Mouse (Mus musculus): Measurements from ENCODE around the gene Kcnj16. TPM values are rescaled to one million over a fixed set of nuclear protein-coding genes. Genes with fewer than 3 reads are reported as not detected.

Gene Kcnj16
- polyA plus RNA-seq (2014; fragmentation: Nextera tagmentation; extraction: Ambion mirVana), result not detected in 2 replicates

DNA sequence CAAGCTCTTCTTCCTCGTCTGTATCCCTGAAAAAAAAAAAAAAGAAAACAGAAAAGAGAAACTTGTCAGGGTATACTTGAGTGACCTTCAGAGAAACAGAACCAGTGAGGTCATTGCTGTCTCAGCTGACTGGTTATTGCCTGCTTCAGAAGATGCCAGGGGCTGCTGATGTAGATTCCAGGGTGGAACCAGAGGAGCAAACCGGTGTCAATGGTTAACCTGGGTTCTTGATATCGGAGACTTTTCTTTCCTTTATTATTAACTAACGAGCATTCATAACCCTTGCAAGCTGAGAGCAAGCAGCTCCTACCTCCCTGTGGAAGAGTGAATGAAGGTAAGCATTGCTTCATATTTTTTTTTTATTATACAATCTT lies at the start of gene Kcnj16:
Gene Kcnj16, plus strand, starts transcription at position 272 of the 374 bp plus-strand sequence.
- ATAC-seq (ENCODE audit: insufficient read depth) (no peak), DNase-seq (no peak)
- Histone ChIP-seq H3K9ac (no peak within 1 kb of the TSS), H3K4me3 (ENCODE audit: low read depth, low read length) (no peak within 1 kb of the TSS), H3K36me3 (ENCODE audit: insufficient read depth) (no peaks in the 10 kb centered on the region), H3K4me1 (ENCODE audit: insufficient read depth) (no peaks in the 10 kb centered on the region), H3K9me3 (ENCODE audit: low read depth, low read length) (no peaks in the 10 kb centered on the region), H3K4me2 (no peak within 1 kb of the TSS), H3K27me3 (ENCODE audit: insufficient read depth, low read length) (no peaks in the 10 kb centered on the region), H3K27ac (ENCODE audit: low read depth) (no peak within 1 kb of the TSS)
- WGBS, result 62% methylated on average over 4 of the region's 4 CpGs
- TF ChIP-seq CTCF (IDR thresholded peaks at IDR 0.05; ENCODE audit: low read depth), result no peak

DNA sequence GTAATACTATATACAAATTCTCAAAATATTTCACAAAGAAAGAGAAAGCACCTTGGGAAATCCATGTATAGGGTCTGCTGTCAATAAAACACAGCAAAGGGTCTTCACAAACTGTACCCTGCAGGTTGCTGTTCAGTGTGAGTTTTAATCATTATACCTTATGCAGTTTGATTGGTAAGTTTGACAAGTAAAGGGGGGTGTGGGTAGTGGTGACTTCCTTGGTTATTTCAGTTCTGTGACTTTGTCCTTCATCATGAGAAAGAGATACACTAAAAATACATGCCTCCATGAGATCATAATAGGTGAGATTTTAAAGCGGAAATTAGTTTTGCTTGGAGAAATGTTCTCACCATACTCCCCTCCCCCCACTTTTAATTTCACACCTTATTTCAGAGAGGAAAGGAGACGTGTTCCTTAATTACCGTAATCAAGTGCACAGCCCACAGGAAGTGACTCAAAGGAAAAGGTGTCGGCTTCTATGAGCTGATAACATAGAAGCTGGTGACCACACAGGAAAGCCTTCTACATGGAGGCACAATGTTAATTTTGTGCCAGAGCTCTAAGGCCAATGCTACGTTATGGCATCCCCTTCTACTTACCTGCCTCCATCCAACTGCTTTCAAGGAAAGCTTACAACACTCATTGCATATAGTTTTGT lies 48.9 kb upstream of the Kcnj16 start:
- no peak for DNase-seq
- no peak for ATAC-seq (ENCODE audit: insufficient read depth)
- no peak overlapping the region for H3K4me2 ChIP-seq
- 66% methylated on average over 5 of the region's 5 CpGs for WGBS
- H3K4me1 ChIP-seq (ENCODE audit: insufficient read depth), result no peaks in the 10 kb centered on the region
- H3K9ac ChIP-seq, result no peak overlapping the region
- no peak overlapping the region for H3K27ac ChIP-seq (ENCODE audit: low read depth)
- no peaks in the 10 kb centered on the region for H3K36me3 ChIP-seq (ENCODE audit: insufficient read depth)
- no peak for TF ChIP-seq CTCF (IDR thresholded peaks at IDR 0.05; ENCODE audit: low read depth)
- H3K4me3 ChIP-seq (ENCODE audit: low read depth, low read length), result no peak overlapping the region
- H3K9me3 ChIP-seq (ENCODE audit: low read depth, low read length), result no peaks in the 10 kb centered on the region
- no peaks in the 10 kb centered on the region for H3K27me3 ChIP-seq (ENCODE audit: insufficient read depth, low read length)

DNA sequence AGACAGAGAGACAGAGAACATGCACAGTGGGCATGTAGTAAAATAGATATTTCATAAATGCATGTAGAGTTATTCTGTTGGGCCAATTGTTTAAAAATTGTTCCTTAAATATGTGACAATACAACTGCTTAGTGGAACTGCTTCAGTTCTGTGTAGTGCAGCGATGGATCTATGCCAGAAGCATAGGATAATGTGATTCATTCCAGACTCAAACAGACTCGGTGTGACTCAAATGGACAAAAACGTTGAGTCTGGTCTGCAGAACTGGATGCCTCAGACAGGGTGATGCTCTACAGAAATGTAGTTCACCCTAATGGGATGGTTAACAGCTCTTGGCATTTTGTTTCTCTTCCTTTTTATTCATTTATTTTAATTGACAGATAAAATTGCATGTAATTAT lies 32.1 kb upstream of the Kcnj16 start:
- Histone ChIP-seq H3K9ac (no peak overlapping the region), H3K27me3 (ENCODE audit: insufficient read depth, low read length) (no peaks in the 10 kb centered on the region), H3K27ac (ENCODE audit: low read depth) (no peak overlapping the region), H3K9me3 (ENCODE audit: low read depth, low read length) (no peaks in the 10 kb centered on the region), H3K36me3 (ENCODE audit: insufficient read depth) (no peaks in the 10 kb centered on the region), H3K4me3 (ENCODE audit: low read depth, low read length) (no peak overlapping the region), H3K4me2 (no peak overlapping the region), H3K4me1 (ENCODE audit: insufficient read depth) (no peaks in the 10 kb centered on the region)
- no peak for TF ChIP-seq CTCF (IDR thresholded peaks at IDR 0.05; ENCODE audit: low read depth)
- no peak for ATAC-seq (ENCODE audit: insufficient read depth)
- 53% methylated on average over 3 of the region's 3 CpGs for WGBS
- peak; percentile 23 for DNase-seq

DNA sequence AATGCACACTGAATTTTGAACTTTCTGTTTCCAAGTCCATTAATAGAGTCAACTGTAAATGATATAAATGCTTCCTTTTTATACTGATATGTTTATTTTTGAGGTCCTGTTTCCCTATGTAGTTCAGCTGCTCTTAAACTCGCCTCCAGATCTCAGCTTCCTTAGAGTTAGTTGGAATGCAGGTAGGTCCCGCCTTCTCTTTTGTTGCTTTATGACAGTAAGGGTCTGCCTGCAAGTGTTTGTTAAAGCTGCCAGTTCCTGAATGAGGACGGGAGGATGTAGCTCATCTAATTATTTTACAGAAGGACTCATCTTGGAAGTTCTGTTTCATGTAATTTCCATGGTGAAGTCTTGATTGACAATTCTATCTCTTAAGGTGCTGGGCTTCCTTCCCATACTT lies 25.6 kb upstream of the Kcnj16 start:
- no peak overlapping the region for H3K27ac ChIP-seq (ENCODE audit: low read depth)
- DNase-seq (no peak), ATAC-seq (ENCODE audit: insufficient read depth) (no peak)
- WGBS, result 7% methylated on average over 3 of the region's 3 CpGs
- no peaks in the 10 kb centered on the region for H3K27me3 ChIP-seq (ENCODE audit: insufficient read depth, low read length)
- no peaks in the 10 kb centered on the region for H3K9me3 ChIP-seq (ENCODE audit: low read depth, low read length)
- TF ChIP-seq CTCF (IDR thresholded peaks at IDR 0.05; ENCODE audit: low read depth), result no peak
- no peak overlapping the region for H3K4me2 ChIP-seq
- no peak overlapping the region for H3K4me3 ChIP-seq (ENCODE audit: low read depth, low read length)
- peaks cover 6% of the 10 kb centered on the region; the same call in 1 of the 2 replicates for H3K4me1 ChIP-seq (ENCODE audit: insufficient read depth)
- H3K9ac ChIP-seq, result no peak overlapping the region
- no peaks in the 10 kb centered on the region for H3K36me3 ChIP-seq (ENCODE audit: insufficient read depth)

DNA sequence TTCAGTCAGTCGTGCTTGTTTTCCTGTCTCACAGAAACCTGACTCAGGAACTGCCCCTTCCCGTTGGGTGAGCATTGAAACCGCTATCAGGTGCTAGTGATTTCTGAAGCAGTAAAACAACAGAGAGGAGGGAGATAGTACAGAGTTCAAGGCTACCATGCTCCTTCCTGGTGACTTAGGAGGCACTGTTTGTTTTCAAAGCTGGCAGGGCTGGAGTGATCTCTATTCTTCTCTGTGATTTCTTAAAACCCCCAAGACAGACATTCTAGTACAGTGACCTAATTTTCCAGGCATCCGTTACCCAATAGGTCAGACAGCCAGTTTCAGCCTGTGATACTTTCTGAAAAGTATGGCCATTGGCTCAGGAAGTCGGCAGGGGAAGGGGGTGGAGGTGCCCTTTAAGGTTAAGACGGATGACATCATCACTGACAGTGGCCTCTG lies 25.1 kb upstream of the Kcnj16 start:
- DNase-seq, result peak; percentile 37
- Histone ChIP-seq H3K4me2 (no peak overlapping the region), H3K4me3 (ENCODE audit: low read depth, low read length) (no peak overlapping the region), H3K9ac (no peak overlapping the region), H3K27ac (ENCODE audit: low read depth) (no peak overlapping the region), H3K4me1 (ENCODE audit: insufficient read depth) (peaks cover 6% of the 10 kb centered on the region; the same call in 1 of the 2 replicates), H3K9me3 (ENCODE audit: low read depth, low read length) (no peaks in the 10 kb centered on the region), H3K27me3 (ENCODE audit: insufficient read depth, low read length) (no peaks in the 10 kb centered on the region), H3K36me3 (ENCODE audit: insufficient read depth) (no peaks in the 10 kb centered on the region)
- no peak for TF ChIP-seq CTCF (IDR thresholded peaks at IDR 0.05; ENCODE audit: low read depth)
- WGBS, result 17% methylated on average over 6 of the region's 6 CpGs
- ATAC-seq (ENCODE audit: insufficient read depth), result peak; percentile 68; the same call in 1 of the 2 replicates

DNA sequence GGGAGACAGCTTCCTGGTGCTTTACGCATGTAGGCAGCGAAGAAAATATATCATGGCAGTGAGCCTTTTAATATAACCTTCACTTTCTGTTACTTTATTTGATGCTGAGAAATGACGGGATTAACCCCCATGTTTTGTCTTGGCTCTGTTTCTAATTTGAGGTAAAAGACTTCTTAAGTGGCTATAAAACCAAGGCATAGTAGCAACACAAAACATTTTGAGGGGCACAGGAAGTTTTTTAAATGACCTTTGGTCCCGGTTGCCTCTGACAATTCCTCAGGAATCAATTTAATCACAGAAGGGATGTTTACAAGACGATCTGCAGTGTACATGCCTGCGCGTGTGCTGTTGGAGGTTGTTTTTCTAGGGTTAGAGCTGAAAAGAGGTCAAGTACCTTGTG lies 11.2 kb upstream of the Kcnj16 start:
- no peaks in the 10 kb centered on the region for H3K4me1 ChIP-seq (ENCODE audit: insufficient read depth)

DNA sequence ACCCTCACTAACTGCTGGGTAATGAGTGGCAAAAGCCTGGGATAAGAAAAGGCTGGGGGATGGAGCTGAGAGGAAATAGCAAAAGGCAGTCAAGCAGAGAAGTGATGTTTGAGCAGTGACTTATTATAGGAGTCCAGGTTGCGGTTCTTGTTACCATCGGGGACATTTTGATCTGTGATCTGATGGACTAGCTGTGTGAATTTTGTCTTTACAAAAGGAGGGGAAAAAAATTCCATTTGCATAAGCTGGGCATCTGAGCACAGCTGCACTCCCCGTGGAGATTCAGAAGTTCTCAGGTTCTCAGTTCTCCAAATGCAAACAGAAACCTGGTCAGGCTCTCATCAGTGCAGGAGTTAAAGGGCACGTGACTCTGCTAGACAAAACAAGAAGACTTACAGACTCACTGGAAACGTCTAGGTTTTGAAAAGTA lies 6.2 kb upstream of the Kcnj16 start:
- 16% methylated on average over 5 of the region's 5 CpGs for WGBS
- Histone ChIP-seq H3K4me3 (ENCODE audit: low read depth, low read length) (no peak overlapping the region), H3K4me1 (ENCODE audit: insufficient read depth) (no peaks in the 10 kb centered on the region; the same call in 1 of the 2 replicates), H3K27me3 (ENCODE audit: insufficient read depth, low read length) (no peaks in the 10 kb centered on the region), H3K9ac (no peak overlapping the region), H3K4me2 (no peak overlapping the region), H3K27ac (ENCODE audit: low read depth) (no peak overlapping the region), H3K36me3 (ENCODE audit: insufficient read depth) (no peaks in the 10 kb centered on the region), H3K9me3 (ENCODE audit: low read depth, low read length) (no peaks in the 10 kb centered on the region)
- DNase-seq (peak; percentile 3), ATAC-seq (ENCODE audit: insufficient read depth) (no peak)
- no peak for TF ChIP-seq CTCF (IDR thresholded peaks at IDR 0.05; ENCODE audit: low read depth)

More for the DNA sequence above, 11.2 kb upstream of the Kcnj16 start:
- 36% methylated on average over 7 of the region's 7 CpGs for WGBS
- no peak overlapping the region for H3K9ac ChIP-seq
- H3K27ac ChIP-seq (ENCODE audit: low read depth), result no peak overlapping the region
- H3K4me3 ChIP-seq (ENCODE audit: low read depth, low read length), result no peak overlapping the region
- no peak for TF ChIP-seq CTCF (IDR thresholded peaks at IDR 0.05; ENCODE audit: low read depth)
- no peaks in the 10 kb centered on the region for H3K36me3 ChIP-seq (ENCODE audit: insufficient read depth)
- ATAC-seq (ENCODE audit: insufficient read depth) (no peak), DNase-seq (peak; percentile 23)
- H3K9me3 ChIP-seq (ENCODE audit: low read depth, low read length), result no peaks in the 10 kb centered on the region
- no peaks in the 10 kb centered on the region for H3K27me3 ChIP-seq (ENCODE audit: insufficient read depth, low read length)
- H3K4me2 ChIP-seq, result no peak overlapping the region

Data from lung, embryonic 14.5 days (tissue).